Mouse (Mus musculus) heart, embryonic 13.5 days (tissue): ENCODE data around the gene Scel. TPM values are rescaled to one million over a fixed set of nuclear protein-coding genes. Genes with fewer than 3 reads are reported as not detected.
A peak's percentile ranks its signal among the peaks of the same experiment; 100 is the strongest.
"Not testable (repeated sequence)": the region's sequence is repeated elsewhere in the genome, so short reads cannot be mapped to it uniquely, and the experiment has no call there.

Experiments used
- ATAC-seq: fragments of 200-750 bp; cut with Nextera tagmentation; 2 replicates; pipeline ENCODE4 v1.8.0; 2017; ENCODE audit warnings: moderate TSS enrichment; ENCODE audit not compliant: insufficient number of reproducible peaks, low FRiP score, low TSS enrichment; ENCODE audit errors: extremely low read depth
- H3K27ac ChIP-seq: fragments of 300-500 bp; sonication (generic); replicated peaks from 2 replicates; pipeline ENCODE4 v1.5.1; 2015; ENCODE audit warnings: moderate library complexity, mild to moderate bottlenecking, inconsistent platforms
- H3K27me3 ChIP-seq: fragments of 300-500 bp; sonication (generic); replicated peaks from 2 replicates; pipeline ENCODE4 v1.6.1; 2015; ENCODE audit warnings: mild to moderate bottlenecking, inconsistent platforms
- H3K36me3 ChIP-seq: fragments of 300-500 bp; sonication (generic); 2 replicates; pipeline ENCODE4 v1.6.1; 2015; ENCODE audit warnings: mild to moderate bottlenecking, inconsistent platforms
- H3K4me1 ChIP-seq: fragments of 300-500 bp; sonication (generic); 2 replicates; pipeline ENCODE4 v1.6.1; 2015; ENCODE audit warnings: inconsistent platforms
- H3K4me2 ChIP-seq: fragments of 300-500 bp; sonication (generic); 2 replicates; pipeline ENCODE4 v1.6.1; 2015; ENCODE audit warnings: inconsistent platforms, mild to moderate bottlenecking, moderate library complexity
- H3K4me3 ChIP-seq: fragments of 300-500 bp; sonication (generic); 2 replicates; pipeline ENCODE4 v1.5.1; 2015; ENCODE audit warnings: moderate library complexity, mild to moderate bottlenecking, inconsistent platforms
- H3K9ac ChIP-seq: fragments of 300-500 bp; sonication (generic); 2 replicates; pipeline ENCODE4 v1.6.1; 2015; ENCODE audit warnings: inconsistent platforms, mild to moderate bottlenecking, moderate library complexity
- H3K9me3 ChIP-seq: fragments of 300-500 bp; sonication (generic); 2 replicates; pipeline ENCODE4 v1.6.1; 2016; ENCODE audit warnings: inconsistent platforms
- WGBS: fragments of 180-500 bp; shearing (Covaris S2); methylation state at CpG from one replicate; pipeline ENCODE4 v1.1.7; 2015; ENCODE audit warnings: mixed read lengths; 5-methylcytosine and 5-hydroxymethylcytosine counted together
- polyA plus RNA-seq: library from polyadenylated mRNA; unstranded; fragments of >200 nt; fragmentation: Nextera tagmentation; extraction: Ambion mirVana; gene quantifications from 2 replicates; pipeline ENCODE4 v1.2.1, GENCODE M21; 2015

The Scel gene
- 0.13 and 0.21 TPM in 2 replicates for polyA plus RNA-seq

DNA sequence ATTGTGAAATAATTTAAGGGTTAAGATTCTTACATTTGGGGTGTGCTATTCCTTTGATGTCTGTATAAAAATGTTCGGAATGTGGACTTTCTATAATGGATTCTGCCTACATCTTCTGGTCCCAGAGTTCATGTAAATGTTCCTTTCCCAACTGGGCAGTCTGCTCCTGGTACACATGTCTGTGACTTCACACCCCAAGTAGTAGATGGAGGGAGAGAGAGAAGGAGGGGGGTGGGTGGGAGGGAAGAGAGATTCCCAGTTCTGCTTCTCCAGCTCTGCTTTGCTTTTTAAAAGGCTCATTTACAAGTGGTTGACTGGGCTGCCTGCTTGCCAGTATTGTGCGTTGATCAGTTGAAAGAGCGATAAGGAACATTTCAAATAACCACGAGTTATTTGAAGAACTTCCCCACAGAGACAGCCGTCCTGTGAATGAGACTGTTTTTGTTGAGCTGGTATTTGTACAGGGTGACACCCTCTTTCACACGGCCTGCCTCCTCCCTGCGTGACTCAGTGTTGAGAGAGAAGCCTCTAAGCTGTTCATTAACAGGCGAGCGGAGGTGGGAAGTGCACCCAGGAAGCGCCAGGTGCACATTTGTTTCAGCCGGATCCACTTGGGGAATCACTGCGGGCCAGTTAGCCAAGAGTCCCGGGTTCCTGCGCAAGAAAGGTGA, at the start of gene Scel:
Scel (plus strand) TSS at position 541 of the 671 bp plus-strand sequence.
- H3K27ac ChIP-seq = no peak within 1 kb of the TSS
- no peak within 1 kb of the TSS for H3K9ac ChIP-seq
- peak within 1 kb of the TSS; percentile 63 for H3K4me2 ChIP-seq
- no peak for ATAC-seq
- H3K4me3 ChIP-seq = peak within 1 kb of the TSS; percentile 25
- no peaks in the 10 kb centered on the region for H3K36me3 ChIP-seq
- WGBS = 14% methylated on average over 14 of the region's 14 CpGs
- H3K4me1 ChIP-seq = peaks cover 7% of the 10 kb centered on the region
- H3K27me3 ChIP-seq = no peaks in the 10 kb centered on the region
- no peaks in the 10 kb centered on the region for H3K9me3 ChIP-seq

GRCm38 (mm10) chr14:103468691-103469463, 44.3 kb upstream of the Scel start:
- H3K9ac ChIP-seq = no peak overlapping the region
- 72% methylated on average over 12 of the region's 12 CpGs for WGBS
- no peaks in the 10 kb centered on the region for H3K27me3 ChIP-seq
- H3K4me3 ChIP-seq = no peak overlapping the region
- H3K4me1 ChIP-seq = peaks cover 23% of the 10 kb centered on the region
- H3K36me3 ChIP-seq = no peaks in the 10 kb centered on the region
- ATAC-seq = no peak
- H3K4me2 ChIP-seq = no peak overlapping the region; the same call in 1 of the 2 replicates
- H3K9me3 ChIP-seq = no peaks in the 10 kb centered on the region
- H3K27ac ChIP-seq = no peak overlapping the region

DNA sequence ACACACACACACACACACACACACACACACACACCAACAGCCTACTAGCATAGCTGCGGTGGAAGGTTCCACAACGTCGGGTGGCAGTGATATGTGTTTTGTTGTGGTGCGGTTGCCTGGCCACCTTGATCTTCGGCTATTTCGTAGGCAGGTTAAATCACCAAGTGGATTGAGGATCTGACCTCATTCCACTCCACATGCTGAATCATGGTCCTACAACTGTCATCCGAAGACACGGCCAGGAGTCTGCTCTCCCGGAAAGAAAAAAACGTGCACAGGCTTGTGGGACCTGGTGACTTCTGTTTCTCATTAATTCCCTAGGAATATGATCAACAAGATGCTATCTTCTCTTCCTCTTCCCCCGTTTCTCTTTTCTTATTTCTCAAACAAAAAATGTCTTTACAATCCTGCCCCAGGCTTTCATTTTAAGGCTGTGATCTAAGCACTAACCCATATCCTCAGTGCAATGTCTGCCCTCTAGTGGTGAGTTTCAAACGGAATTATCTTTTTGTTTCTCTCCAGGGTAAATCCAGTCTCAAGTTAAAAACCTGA, 43.6 kb upstream of the Scel start:
- H3K27me3 ChIP-seq = no peaks in the 10 kb centered on the region
- no peak overlapping the region for H3K27ac ChIP-seq
- WGBS = 50% methylated on average over 12 of the region's 12 CpGs
- peak overlapping the region; percentile 41 for H3K4me3 ChIP-seq
- peak overlapping the region; percentile 42; the same call in 1 of the 2 replicates for H3K9ac ChIP-seq
- H3K36me3 ChIP-seq = no peaks in the 10 kb centered on the region
- peak overlapping the region; percentile 62 for H3K4me2 ChIP-seq
- H3K9me3 ChIP-seq = no peaks in the 10 kb centered on the region
- ATAC-seq = no peak
- peaks cover 23% of the 10 kb centered on the region for H3K4me1 ChIP-seq

- Histone ChIP-seq H3K36me3 (no peaks in the 10 kb centered on the region), H3K27ac (peak overlapping the region; percentile 72), H3K9me3 (no peaks in the 10 kb centered on the region), H3K4me3 (no peak overlapping the region), H3K9ac (no peak overlapping the region), H3K4me1 (peaks cover 23% of the 10 kb centered on the region), H3K4me2 (peak overlapping the region; percentile 50), H3K27me3 (no peaks in the 10 kb centered on the region)
- 19% methylated on average over 3 of the region's 3 CpGs for WGBS
- peak; percentile 42; the same call in 1 of the 2 replicates for ATAC-seq
These were observed 41.9 kb upstream of the Scel start for GRCm38 (mm10) chr14:103471074-103471778.

DNA sequence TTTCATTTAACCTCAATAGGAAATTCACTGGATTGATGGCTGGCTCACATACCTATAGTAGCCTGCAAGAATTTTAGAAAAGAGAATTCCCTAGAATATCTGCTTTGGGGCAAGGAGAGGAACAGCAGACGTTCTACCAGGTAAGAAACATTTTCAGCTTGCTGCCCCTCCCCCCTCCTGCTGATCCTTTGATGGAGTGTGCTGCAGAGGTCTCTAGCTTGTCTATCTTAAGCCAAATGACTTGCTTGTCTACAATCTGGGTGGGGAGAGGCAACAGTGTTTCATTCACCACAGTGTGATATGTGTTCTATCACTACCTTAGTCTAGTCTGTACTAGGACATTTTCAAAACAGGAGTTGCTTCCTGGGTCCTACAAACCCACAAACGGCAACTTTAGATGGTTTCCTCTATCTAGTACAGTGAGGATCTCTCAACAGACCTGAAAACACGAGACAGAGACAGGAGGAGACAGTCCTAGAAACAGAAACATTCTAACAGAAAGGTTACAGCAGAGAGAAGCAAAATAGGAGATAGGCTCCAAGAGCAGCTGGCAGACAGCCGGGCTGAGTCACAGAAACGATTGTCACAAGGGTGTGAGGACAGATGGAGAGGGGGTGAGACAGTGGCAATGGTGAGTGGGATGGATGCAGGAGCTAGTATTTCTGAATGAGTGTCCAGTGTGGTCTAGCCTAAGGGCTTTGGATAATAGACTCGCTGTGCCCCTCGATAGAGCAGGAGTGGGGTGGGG, 41.2 kb upstream of the Scel start:
- no peak overlapping the region for H3K4me3 ChIP-seq
- 0 out of 2 replicates have a peak overlapping the region, but pooled peaks have one; percentile 24 for H3K9ac ChIP-seq
- H3K27me3 ChIP-seq = no peaks in the 10 kb centered on the region
- no peaks in the 10 kb centered on the region for H3K9me3 ChIP-seq
- H3K36me3 ChIP-seq = no peaks in the 10 kb centered on the region
- ATAC-seq = no peak
- 23% methylated on average over 7 of the region's 7 CpGs for WGBS
- H3K27ac ChIP-seq = peak overlapping the region; percentile 72
- peak overlapping the region; percentile 50 for H3K4me2 ChIP-seq
- H3K4me1 ChIP-seq = peaks cover 23% of the 10 kb centered on the region

GRCm38 (mm10) chr14:103472554-103472905, 40.6 kb upstream of the Scel start:
- H3K36me3 ChIP-seq = no peaks in the 10 kb centered on the region
- no peaks in the 10 kb centered on the region for H3K27me3 ChIP-seq
- no peak for ATAC-seq
- H3K9me3 ChIP-seq = no peaks in the 10 kb centered on the region
- H3K9ac ChIP-seq = no peak overlapping the region
- H3K27ac ChIP-seq = no peak overlapping the region
- H3K4me2 ChIP-seq = peak overlapping the region; percentile 50; the same call in 1 of the 2 replicates
- 65% methylated on average over 2 of the region's 2 CpGs for WGBS
- H3K4me3 ChIP-seq = no peak overlapping the region
- H3K4me1 ChIP-seq = peaks cover 23% of the 10 kb centered on the region

DNA sequence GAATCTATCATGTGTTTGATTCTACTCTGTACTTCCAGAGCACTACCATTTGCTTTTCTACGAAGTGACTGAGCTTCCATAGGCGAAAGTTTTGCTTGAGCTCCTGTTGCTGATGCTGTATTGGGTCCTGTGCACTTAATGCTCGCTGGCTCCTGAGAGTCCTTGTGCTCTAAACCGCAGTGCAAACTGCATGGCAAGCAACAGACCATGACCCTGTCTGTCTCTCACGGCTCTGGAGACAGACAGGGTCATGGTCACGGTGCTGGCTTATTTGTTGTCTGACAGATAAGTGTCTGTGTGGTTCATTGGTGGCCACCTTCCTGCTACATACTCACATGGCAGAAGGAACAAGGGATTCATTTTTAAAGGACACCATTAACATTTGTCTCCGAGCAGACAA, 37.8 kb upstream of the Scel start:
- H3K4me1 ChIP-seq = peaks cover 23% of the 10 kb centered on the region
- WGBS = 65% methylated on average over 7 of the region's 7 CpGs
- no peaks in the 10 kb centered on the region for H3K36me3 ChIP-seq
- H3K9me3 ChIP-seq = no peaks in the 10 kb centered on the region
- no peak for ATAC-seq
- H3K4me2 ChIP-seq = no peak overlapping the region
- H3K27me3 ChIP-seq = no peaks in the 10 kb centered on the region
- no peak overlapping the region for H3K27ac ChIP-seq
- H3K9ac ChIP-seq = no peak overlapping the region
- no peak overlapping the region for H3K4me3 ChIP-seq

DNA sequence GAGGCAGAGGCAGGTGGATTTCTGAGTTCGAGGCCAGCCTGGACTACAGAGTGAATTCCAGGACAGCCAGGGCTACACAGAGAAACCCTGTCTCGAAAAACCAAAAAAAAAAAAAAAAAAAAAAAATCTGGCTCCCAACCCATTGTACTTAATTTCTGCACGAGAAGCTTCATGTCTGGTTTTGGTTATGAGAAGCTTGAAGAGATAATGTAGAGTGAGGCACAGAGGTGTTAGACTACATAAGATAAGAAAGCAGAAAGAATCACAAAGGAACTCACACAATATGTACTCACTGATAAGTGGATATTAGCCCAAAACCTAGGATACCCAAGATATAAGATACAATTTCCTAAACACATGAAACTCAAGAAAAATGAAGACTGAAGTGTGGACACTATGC, 36.9 kb upstream of the Scel start:
- not testable (repeated sequence) for H3K27me3 ChIP-seq, H3K4me2 ChIP-seq, ATAC-seq, H3K4me3 ChIP-seq, H3K9ac ChIP-seq, H3K36me3 ChIP-seq, H3K9me3 ChIP-seq, H3K27ac ChIP-seq
- peaks cover 17% of the 10 kb centered on the region for H3K4me1 ChIP-seq
- 64% methylated on average over 3 of the region's 3 CpGs for WGBS

DNA sequence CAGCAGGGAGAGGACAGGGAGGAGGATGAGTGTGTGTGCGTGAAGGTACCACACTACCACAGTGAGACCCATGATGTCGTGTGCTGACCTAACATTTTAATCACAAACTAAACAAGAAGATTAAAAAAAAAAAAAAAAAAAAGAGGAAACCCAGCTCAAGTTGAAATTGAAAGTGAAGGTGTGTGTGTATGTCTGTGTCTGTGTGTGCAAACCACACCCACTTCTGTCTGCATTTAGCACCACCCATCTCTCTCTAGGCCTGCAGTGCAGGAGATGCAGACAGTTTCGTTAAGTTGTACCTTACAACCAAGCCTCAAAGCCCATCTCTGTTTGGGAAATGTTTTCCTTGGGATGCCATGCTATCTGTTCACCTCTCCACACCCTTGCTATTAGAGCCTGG, 35.9 kb upstream of the Scel start:
- H3K9me3 ChIP-seq = no peaks in the 10 kb centered on the region
- peaks cover 6% of the 10 kb centered on the region for H3K4me1 ChIP-seq
- no peaks in the 10 kb centered on the region for H3K27me3 ChIP-seq
- no peak overlapping the region for H3K9ac ChIP-seq
- ATAC-seq = no peak
- H3K4me3 ChIP-seq = no peak overlapping the region
- H3K4me2 ChIP-seq = no peak overlapping the region
- no peaks in the 10 kb centered on the region for H3K36me3 ChIP-seq
- H3K27ac ChIP-seq = no peak overlapping the region
- 66% methylated on average over 3 of the region's 3 CpGs for WGBS

GRCm38 (mm10) chr14:103477959-103478358, 35.2 kb upstream of the Scel start:
- Histone ChIP-seq H3K27ac (no peak overlapping the region), H3K4me2 (no peak overlapping the region), H3K4me1 (no peaks in the 10 kb centered on the region), H3K9me3 (no peaks in the 10 kb centered on the region), H3K9ac (no peak overlapping the region), H3K4me3 (no peak overlapping the region), H3K36me3 (no peaks in the 10 kb centered on the region), H3K27me3 (no peaks in the 10 kb centered on the region)
- ATAC-seq = no peak
- WGBS = 66% methylated on average over 2 of the region's 2 CpGs
